Mouse (Mus musculus) monocyte, adult 2 months (primary cell): ENCODE results near the gene Fpgs.
A peak's percentile ranks its signal among the peaks of the same experiment; 100 is the strongest.

Experiments used
- DNase-seq, 2 experiments: peaks; one replicate each; pipeline ENCODE4 v3.0.0; 2022; ENCODE audit warnings: low spot score in 2 of 2, low read depth in 1 of 2

Gene Fpgs

DNA sequence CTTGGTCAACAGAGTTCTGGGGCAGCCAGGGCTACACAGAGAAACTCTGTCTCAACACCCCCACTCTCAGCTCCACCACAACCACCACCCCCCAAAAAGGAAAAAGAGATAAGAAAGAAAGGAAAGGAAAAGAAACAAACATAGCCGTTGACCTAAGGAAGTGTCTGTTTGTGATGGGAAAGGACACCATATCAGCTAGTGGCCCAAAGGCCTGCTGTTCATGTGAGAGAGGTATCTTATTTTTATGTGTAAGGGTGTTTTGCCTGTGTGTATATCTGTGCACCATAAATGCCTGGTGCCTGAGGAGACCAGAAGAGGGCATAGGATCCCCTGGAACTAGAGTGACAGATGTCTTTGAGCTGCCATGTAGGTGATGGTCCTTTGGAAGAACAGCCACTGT, 64.3 kb downstream of the Fpgs start:
- DNase-seq = no peak

- peak in 1 of 2 experiments; percentile 14 for DNase-seq
These were observed 66.1 kb downstream of the Fpgs start for GRCm38 (mm10) chr2:32637778-32638281.

GRCm38 (mm10) chr2:32636617-32637016, 67.3 kb downstream of the Fpgs start:
- DNase-seq = no peak

DNA sequence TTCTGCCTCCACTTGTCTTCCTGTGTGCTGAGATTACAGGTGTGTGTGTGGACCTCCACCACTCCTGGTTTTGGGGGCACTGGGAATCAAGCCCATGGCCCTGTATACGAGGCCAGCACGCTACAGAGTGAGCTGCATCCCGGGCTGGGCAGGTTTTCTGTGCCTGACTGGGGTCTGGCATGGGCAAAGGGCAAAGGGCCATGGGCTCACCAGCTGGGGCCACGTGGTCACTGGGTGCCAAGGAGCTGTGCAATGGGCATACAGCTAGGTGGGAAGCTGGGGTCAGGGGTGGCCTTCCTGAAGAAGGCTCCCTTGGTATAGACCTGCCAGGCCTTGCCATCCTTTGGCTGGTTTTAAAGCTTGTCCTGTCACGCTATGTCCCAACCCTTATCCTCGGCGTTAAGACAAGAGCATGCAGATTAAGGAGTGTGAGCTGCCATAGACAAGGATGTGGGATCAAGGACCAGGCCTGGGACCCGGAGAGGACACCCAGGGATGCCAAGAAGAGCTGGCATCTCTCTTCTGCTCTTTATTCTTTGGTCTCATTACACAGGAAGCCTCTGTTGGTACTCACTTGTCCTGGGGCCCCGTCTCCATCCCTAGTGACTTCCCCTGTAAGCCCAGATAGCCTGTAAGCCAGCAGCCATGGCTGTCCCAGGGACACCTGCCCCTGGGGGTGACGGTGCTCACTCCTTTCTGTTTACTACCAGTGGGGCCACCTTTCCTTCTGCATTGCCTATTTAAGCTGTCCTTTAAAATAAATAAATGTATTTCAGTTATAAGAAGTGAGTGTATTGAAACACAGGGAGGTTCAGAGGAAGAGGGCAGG, 69.5 kb downstream of the Fpgs start:
- DNase-seq = no peak

DNA sequence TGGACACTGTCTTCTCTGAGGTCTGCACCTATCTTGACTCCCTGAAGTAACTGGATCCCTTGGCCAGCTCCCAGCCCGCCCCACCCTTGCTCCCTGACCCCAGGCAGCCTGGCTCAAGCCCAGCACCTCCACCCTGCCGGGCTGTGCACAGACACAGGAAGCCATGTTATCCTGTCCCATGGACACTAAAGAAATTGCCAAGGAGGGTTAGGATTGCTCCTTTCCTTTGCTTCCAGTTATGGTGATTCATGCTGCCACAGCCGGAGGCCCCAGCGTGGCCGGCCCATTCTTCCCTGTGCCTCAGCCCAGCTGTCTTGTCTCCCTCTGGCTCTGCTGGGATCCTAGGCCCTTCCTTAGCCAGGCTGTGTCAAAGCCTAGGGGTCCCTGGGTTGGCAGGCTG, 70.3 kb downstream of the Fpgs start:
- no peak for DNase-seq
